Mouse (Mus musculus) embryonic facial prominence, embryonic 11.5 days (tissue): ENCODE results near the gene Hp1bp3. TPM values are rescaled to one million over a fixed set of nuclear protein-coding genes. Genes with fewer than 3 reads are reported as not detected.

Source experiments
- ATAC-seq: fragments of 200-750 bp; cut with Nextera tagmentation; replicated peaks from 2 replicates; pipeline ENCODE4 v1.8.0; 2017; ENCODE audit warnings: low read depth; ENCODE audit not compliant: insufficient number of reproducible peaks, low FRiP score, low TSS enrichment
- DNase-seq: peaks from one replicate; pipeline ENCODE4 v3.0.0-alpha.2; 2015; ENCODE audit warnings: low spot score
- H3K27ac ChIP-seq: fragments of 300-500 bp; sonication (generic); replicated peaks from 2 replicates; pipeline ENCODE4 v1.5.1; 2014; ENCODE audit warnings: mild to moderate bottlenecking, low read depth, low read length, control low read depth
- H3K27me3 ChIP-seq: fragments of 300-500 bp; sonication (generic); 2 replicates; pipeline ENCODE4 v1.6.1; 2014; ENCODE audit warnings: mild to moderate bottlenecking, low read length, moderate library complexity, mixed read lengths; ENCODE audit not compliant: control insufficient read depth, insufficient read depth
- H3K36me3 ChIP-seq: fragments of 300-500 bp; sonication (generic); replicated peaks from 2 replicates; pipeline ENCODE4 v1.6.1; 2014; ENCODE audit warnings: low read depth, mild to moderate bottlenecking, low read length, moderate library complexity, mixed read lengths; ENCODE audit not compliant: control insufficient read depth, insufficient read depth
- H3K4me1 ChIP-seq: fragments of 300-500 bp; sonication (generic); 2 replicates; pipeline ENCODE4 v1.6.1; 2014; ENCODE audit warnings: low read length, mixed read lengths; ENCODE audit not compliant: control insufficient read depth, insufficient read depth
- H3K4me2 ChIP-seq: fragments of 300-500 bp; sonication (generic); 2 replicates; pipeline ENCODE4 v1.6.1; 2014; ENCODE audit warnings: low read depth, mild to moderate bottlenecking, control low read depth, low read length, moderate library complexity
- H3K4me3 ChIP-seq: fragments of 300-500 bp; sonication (generic); 2 replicates; pipeline ENCODE4 v1.5.1; 2014; ENCODE audit warnings: low read depth, low read length, control low read depth
- H3K9ac ChIP-seq: fragments of 300-500 bp; sonication (generic); replicated peaks from 2 replicates; pipeline ENCODE4 v1.6.1; 2014; ENCODE audit warnings: mild to moderate bottlenecking, control low read depth, low read length
- H3K9me3 ChIP-seq: fragments of 300-500 bp; sonication (generic); replicated peaks from 2 replicates; pipeline ENCODE4 v1.6.1; 2016; ENCODE audit warnings: mild to moderate bottlenecking, low read length, inconsistent platforms, mixed read lengths; ENCODE audit not compliant: control insufficient read depth
- WGBS: fragments of 180-500 bp; shearing (Covaris S2); extraction: QIAGEN DNeasy Blood & Tissue Kit; methylation state at CpG from one replicate; pipeline ENCODE4 v1.1.7; 2014; 5-methylcytosine and 5-hydroxymethylcytosine counted together
- polyA plus RNA-seq: library from polyadenylated mRNA; unstranded; fragments of >200 nt; fragmentation: Nextera tagmentation; extraction: Ambion mirVana; gene quantifications from 2 replicates; pipeline ENCODE4 v1.2.1, GENCODE M21; 2014

The Hp1bp3 gene
- 197 and 201 TPM in 2 replicates for polyA plus RNA-seq

GRCm38 (mm10) chr4:138216200-138216890, at the start of gene Hp1bp3:
Gene Hp1bp3, plus strand, starts transcription at chr4:138216296.
- Histone ChIP-seq H3K4me2 (peak within 1 kb of the TSS; percentile 68), H3K9ac (peak within 1 kb of the TSS; percentile 96), H3K4me3 (peak within 1 kb of the TSS; percentile 91), H3K27ac (peak within 1 kb of the TSS; percentile 97), H3K4me1 (no peaks in the 10 kb centered on the region; the same call in 1 of the 2 replicates), H3K36me3 (no peaks in the 10 kb centered on the region), H3K27me3 (no peaks in the 10 kb centered on the region), H3K9me3 (no peaks in the 10 kb centered on the region)
- under 1% methylated on average over 35 of the region's 84 CpGs for WGBS
- peak; percentile 75 for ATAC-seq
- DNase-seq = peak; percentile 84

- Histone ChIP-seq H3K9ac (no peak overlapping the region), H3K27me3 (no peaks in the 10 kb centered on the region), H3K4me2 (no peak overlapping the region), H3K27ac (no peak overlapping the region), H3K9me3 (no peaks in the 10 kb centered on the region), H3K4me1 (no peaks in the 10 kb centered on the region), H3K36me3 (peaks cover 6% of the 10 kb centered on the region), H3K4me3 (no peak overlapping the region)
- ATAC-seq (no peak), DNase-seq (no peak)
- WGBS = 91% methylated on average over 10 of the region's 10 CpGs
Observed at GRCm38 (mm10) chr4:138166519-138166918, 49.6 kb upstream of the Hp1bp3 start.

- no peaks in the 10 kb centered on the region for H3K27me3 ChIP-seq
- H3K4me2 ChIP-seq = no peak overlapping the region
- peaks cover 12% of the 10 kb centered on the region for H3K36me3 ChIP-seq
- no peaks in the 10 kb centered on the region for H3K9me3 ChIP-seq
- H3K27ac ChIP-seq = no peak overlapping the region
- no peak for ATAC-seq
- H3K4me3 ChIP-seq = no peak overlapping the region
- no peak for DNase-seq
- no peaks in the 10 kb centered on the region for H3K4me1 ChIP-seq
- H3K9ac ChIP-seq = no peak overlapping the region
- 83% methylated on average over 3 of the region's 3 CpGs for WGBS
Observed at GRCm38 (mm10) chr4:138168162-138168561, 47.9 kb upstream of the Hp1bp3 start.

- Histone ChIP-seq H3K4me1 (no peaks in the 10 kb centered on the region), H3K9ac (no peak overlapping the region), H3K9me3 (no peaks in the 10 kb centered on the region), H3K36me3 (peaks cover 12% of the 10 kb centered on the region), H3K27me3 (no peaks in the 10 kb centered on the region), H3K4me2 (no peak overlapping the region), H3K4me3 (no peak overlapping the region), H3K27ac (no peak overlapping the region)
- 95% methylated on average over 4 of the region's 4 CpGs for WGBS
- ATAC-seq (no peak), DNase-seq (no peak)
Observed at GRCm38 (mm10) chr4:138169420-138169819, 46.7 kb upstream of the Hp1bp3 start.

- Histone ChIP-seq H3K4me2 (no peak overlapping the region), H3K27ac (no peak overlapping the region), H3K4me3 (no peak overlapping the region), H3K27me3 (no peaks in the 10 kb centered on the region), H3K4me1 (no peaks in the 10 kb centered on the region), H3K9me3 (no peaks in the 10 kb centered on the region), H3K36me3 (peaks cover 22% of the 10 kb centered on the region), H3K9ac (no peak overlapping the region)
- no peak for DNase-seq
- WGBS = 88% methylated on average over 4 of the region's 4 CpGs
- ATAC-seq = no peak
Observed at GRCm38 (mm10) chr4:138172686-138173085, 43.4 kb upstream of the Hp1bp3 start.

GRCm38 (mm10) chr4:138179391-138179790, 36.7 kb upstream of the Hp1bp3 start:
- WGBS = 93% methylated on average over 5 of the region's 5 CpGs
- H3K36me3 ChIP-seq = peaks cover 29% of the 10 kb centered on the region
- no peaks in the 10 kb centered on the region for H3K27me3 ChIP-seq
- DNase-seq = no peak
- H3K9ac ChIP-seq = no peak overlapping the region
- no peaks in the 10 kb centered on the region for H3K4me1 ChIP-seq
- H3K9me3 ChIP-seq = no peaks in the 10 kb centered on the region
- ATAC-seq = no peak
- H3K27ac ChIP-seq = no peak overlapping the region
- H3K4me2 ChIP-seq = no peak overlapping the region
- H3K4me3 ChIP-seq = no peak overlapping the region

- H3K36me3 ChIP-seq = peaks cover 20% of the 10 kb centered on the region
Observed at GRCm38 (mm10) chr4:138180719-138181118, 35.4 kb upstream of the Hp1bp3 start.

GRCm38 (mm10) chr4:138184056-138184455, 32.0 kb upstream of the Hp1bp3 start:
- Histone ChIP-seq H3K9ac (no peak overlapping the region), H3K9me3 (no peaks in the 10 kb centered on the region), H3K36me3 (peaks cover 18% of the 10 kb centered on the region), H3K27me3 (no peaks in the 10 kb centered on the region), H3K4me3 (no peak overlapping the region), H3K27ac (no peak overlapping the region), H3K4me2 (no peak overlapping the region), H3K4me1 (no peaks in the 10 kb centered on the region)
- 95% methylated on average over 5 of the region's 5 CpGs for WGBS
- no peak for DNase-seq
- ATAC-seq = no peak

More at GRCm38 (mm10) chr4:138180719-138181118, 35.4 kb upstream of the Hp1bp3 start:
- ATAC-seq = no peak
- Histone ChIP-seq H3K27ac (no peak overlapping the region), H3K9me3 (no peaks in the 10 kb centered on the region), H3K27me3 (no peaks in the 10 kb centered on the region), H3K4me1 (no peaks in the 10 kb centered on the region), H3K4me3 (no peak overlapping the region), H3K9ac (no peak overlapping the region), H3K4me2 (no peak overlapping the region)
- WGBS = 93% methylated on average over 4 of the region's 4 CpGs
- no peak for DNase-seq
